Mouse (Mus musculus) brain, embryonic 14.5 days (tissue): ENCODE data around the gene Cep170b. TPM values are rescaled to one million over a fixed set of nuclear protein-coding genes. Genes with fewer than 3 reads are reported as not detected.

ENCODE experiments used
- DNase-seq: peaks from one replicate; pipeline ENCODE4 v3.0.0-alpha.2; 2011; ENCODE audit warnings: low read depth
- CTCF ChIP-seq: fragments of 200-500 bp; IDR thresholded peaks from 2 replicates; pipeline ENCODE4 v1.5.1; 2012; ENCODE audit warnings: inconsistent platforms, mild to moderate bottlenecking, moderate library complexity, borderline replicate concordance; ENCODE audit not compliant: insufficient read depth, insufficient read length; ENCODE audit errors: extremely low read depth
- POLR2A ChIP-seq: fragments of 200-500 bp; IDR thresholded peaks from 2 replicates; pipeline ENCODE4 v1.6.1; 2012; ENCODE audit warnings: mild to moderate bottlenecking, inconsistent platforms, borderline replicate concordance; ENCODE audit not compliant: poor library complexity, insufficient read depth, insufficient read length, severe bottlenecking; ENCODE audit errors: extremely low read depth
- polyA plus RNA-seq: library from polyadenylated mRNA; depleted of rRNA; stranded (reverse); fragments of >200 nt; gene quantifications from 2 replicates; pipeline ENCODE4 v1.2.3, GENCODE M21; 2012

Cep170b gene
- polyA plus RNA-seq, 1 experiment = 82.9 TPM

DNA sequence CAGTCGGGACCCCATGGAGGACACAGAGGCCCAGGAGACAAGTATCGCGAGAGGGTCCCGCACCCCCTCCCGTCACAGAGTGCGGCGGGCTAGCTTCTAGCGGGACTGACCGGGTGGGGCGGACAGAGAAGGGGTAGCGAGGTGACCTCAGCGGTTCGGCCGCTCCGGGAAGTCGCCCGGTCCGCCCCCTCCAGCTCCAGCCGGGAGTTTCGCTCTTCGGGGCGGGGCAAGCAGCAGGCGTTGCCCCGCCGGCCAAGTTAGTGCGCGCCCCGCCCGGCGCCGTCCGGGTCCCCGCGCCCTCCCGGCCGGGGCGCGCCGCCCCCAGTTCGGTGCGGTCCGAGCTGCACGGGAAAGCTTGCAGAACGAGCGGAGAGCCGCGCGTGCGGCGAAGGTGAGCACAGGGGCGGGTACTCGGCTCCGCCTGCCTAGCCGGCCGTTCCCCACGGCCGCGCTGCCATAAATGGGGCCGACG lies 41.7 kb upstream of the Cep170b start, which contains the start of gene Zbtb42:
Gene Zbtb42 (plus strand): TSS at position 274 of the 472 bp plus-strand sequence.
- peak; percentile 65 for DNase-seq

DNA sequence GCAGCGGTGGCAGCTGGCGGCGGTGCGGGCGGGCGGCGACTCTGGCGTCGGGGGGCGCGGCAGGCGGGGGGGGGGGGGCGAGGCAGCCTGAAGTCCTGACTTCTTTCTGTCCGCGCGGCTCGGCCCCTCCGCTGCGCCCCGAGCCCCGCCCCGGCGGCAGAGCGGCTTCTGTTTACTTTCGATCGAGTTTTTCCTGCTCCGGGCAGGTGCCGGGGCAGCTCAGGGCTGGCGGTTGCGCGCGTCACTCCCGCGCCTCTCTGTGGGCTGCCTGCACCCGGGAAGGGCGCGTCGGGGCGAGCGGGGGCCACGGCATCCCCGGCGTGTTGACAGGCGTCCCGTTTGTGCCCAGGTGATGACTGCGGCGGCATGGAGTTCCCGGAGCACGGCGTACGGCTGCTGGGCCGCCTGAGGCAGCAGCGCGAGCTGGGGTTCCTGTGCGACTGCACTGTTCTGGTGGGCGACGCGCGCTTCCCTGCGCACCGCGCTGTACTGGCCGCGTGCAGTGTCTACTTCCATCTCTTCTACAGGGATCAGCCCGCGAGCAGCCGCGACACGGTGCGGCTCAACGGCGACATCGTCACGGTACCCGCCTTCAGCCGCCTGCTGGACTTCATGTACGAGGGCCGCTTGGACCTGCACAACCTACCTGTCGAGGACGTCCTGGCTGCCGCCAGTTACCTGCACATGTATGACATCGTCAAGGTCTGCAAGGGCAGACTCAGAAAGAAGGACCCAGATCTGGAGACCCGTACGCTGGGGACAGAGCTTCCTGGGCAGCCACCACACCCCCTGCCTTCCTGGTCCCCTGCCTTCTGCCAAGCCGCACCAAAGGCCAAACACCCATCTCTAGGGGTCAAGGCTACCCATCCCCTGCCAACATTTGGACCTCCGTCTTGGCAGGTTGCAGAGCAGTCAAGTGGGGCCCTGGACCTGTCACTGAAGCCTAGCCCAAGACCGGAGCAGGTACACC lies 40.9 kb upstream of the Cep170b start:
- TF ChIP-seq CTCF (no peak), POLR2A (no peak)
- peak; percentile 53 for DNase-seq

More for the DNA sequence above, 41.7 kb upstream of the Cep170b start, which contains the start of gene Zbtb42:
- no peak for TF ChIP-seq POLR2A
- no peak for TF ChIP-seq CTCF

DNA sequence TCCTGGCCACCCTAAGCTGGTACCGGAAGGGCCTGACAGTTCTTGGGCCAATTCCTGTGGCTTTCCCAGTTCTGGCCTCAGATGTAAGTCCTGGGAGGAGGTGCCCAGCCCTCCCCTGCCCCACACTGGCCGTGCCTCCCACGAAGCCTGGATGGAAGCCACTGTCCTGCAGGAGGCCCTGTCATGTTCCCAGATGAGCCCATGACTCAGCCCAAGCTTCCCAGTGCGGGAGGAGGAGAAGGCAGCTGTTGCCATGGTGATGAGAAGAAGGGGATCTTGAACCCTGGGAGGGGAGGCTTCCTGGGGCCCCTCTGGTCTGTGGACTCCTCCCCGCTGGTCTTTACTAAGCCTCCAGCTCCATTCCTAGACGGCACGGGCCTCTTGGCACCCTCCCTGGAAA lies 36.9 kb upstream of the Cep170b start:
- no peak for DNase-seq
- TF ChIP-seq CTCF (no peak), POLR2A (no peak)

DNA sequence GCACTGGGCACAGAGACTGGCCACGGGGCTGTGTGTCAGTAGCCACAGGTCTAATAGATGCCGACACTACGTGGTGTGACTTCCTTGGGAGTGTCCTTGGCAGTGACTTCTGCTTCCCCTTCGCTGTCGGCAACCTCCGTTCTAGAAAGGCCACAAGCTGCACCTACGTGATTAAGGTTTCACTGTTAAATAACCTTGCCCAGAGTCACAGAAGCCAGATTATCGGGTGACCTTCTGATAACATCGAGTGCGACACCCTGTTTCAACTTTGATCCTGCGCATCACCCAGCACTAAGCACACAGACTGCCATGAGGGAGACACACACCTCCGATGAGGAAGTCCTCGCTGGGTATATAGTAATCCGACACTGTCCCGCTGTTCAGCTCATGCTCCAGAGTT lies 31.8 kb upstream of the Cep170b start:
- TF ChIP-seq POLR2A (no peak), CTCF (no peak)
- DNase-seq = no peak

DNA sequence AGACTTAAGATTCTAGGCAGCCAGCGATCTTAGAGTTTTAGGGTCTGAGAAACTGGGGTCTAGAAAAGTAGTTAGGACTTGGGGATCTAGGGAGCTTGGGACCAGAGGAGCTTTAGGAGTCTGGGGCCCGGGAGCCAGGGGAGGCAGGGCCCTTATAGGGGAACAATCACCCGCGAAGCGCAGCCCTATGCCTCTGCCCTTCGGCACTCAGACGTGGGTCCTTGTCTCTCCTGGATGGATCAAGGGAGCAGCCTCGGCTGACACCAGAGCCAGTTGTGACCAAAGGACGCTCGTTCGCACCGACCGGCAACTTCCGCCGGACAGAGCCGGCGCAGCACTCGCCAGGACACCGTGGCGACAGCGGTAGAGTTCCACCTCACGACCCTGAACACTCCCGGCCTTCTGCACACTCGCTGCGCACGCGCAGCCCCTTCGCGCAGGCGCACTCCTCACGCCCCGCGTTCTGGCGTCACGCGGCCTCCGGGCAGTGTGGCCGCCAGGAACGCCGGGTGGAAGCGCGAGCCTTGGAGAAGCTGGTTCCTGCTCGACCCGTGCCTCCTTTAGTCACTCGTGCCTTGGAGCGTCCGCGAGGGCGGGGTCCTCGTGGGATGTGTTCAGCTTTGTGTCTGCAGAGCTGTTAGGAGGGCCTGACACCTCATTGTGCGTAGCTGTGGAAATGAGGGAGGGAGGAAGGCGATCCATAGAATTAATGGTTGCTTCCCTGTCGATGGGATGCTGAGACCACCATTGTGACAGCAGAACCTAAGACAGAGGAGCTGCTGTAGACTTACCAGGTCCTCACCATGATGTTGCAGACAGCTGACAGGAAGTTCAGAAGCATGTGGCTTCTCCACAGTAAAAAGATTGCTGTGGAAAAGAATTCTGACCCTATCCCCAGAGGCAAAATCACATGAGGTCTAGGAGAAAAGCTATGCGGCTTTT lies 26.8 kb upstream of the Cep170b start:
- peak; percentile 97 for DNase-seq
- no peak for TF ChIP-seq CTCF
- TF ChIP-seq POLR2A = peak; percentile 90

DNA sequence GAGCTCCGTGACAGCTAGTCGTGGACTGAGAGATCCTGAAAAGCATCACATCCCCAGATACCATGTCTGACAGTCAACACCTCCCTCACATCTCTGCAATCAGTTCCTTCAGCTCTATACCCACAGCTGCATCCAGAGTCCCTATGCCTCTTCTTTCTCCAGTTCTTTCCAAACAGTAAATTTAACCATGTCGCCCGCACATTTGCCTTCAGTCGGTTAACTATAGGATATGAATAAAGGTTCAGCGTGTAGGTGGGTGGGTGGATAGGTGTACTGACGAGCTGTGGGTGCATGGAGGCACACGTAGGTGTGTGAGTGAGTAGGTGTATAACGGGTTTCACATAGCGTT lies 26.2 kb upstream of the Cep170b start:
- TF ChIP-seq POLR2A (no peak), CTCF (no peak)
- no peak for DNase-seq

DNA sequence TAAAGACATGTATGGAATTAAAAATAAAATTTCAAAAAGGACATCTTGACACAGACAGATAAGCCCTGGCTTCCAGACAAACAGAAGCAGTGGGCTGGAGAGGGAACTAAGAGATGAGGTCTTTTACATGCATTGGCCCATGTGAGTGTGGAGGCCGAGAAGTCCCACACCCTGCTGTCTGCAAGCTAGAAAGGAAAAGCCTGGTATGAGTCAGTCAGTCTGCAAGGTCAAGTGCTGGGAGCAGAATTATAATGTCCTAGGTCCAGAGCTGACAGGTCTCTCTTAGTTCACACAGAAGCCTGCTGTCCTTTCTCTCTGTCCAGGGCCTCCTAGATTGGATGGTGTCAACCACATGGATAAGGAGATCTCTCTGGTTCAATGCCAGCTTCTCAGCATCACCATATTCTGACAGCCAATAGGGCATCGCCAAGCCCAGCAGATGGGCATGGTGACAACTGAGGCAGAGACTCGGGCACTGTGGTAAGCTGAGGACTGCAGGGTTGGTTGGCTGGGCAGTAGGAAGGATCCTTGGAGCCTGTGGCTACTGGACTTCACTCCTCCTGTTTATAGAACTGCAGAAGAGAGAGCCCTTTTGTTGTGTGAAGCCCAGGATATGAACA lies 23.3 kb upstream of the Cep170b start:
- DNase-seq = no peak

DNA sequence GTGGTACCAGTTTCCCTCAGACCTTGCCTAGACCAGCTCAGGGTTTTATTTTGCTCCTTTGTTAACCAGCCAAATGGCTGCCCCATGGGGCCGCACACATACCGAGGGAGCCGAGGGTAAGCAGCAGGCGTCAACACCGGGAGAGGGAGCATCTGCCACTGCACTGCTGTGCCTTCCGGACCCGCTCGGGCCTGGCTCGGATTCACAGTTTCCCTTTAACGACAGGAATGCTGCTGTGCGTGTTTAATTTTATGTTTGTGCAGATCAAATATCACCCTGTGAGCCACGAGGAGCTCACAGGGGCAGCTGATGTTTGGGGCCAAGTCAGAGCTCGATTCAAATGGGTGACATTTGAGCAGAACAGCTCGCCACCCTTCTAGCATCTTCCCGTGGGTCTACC lies 19.7 kb upstream of the Cep170b start:
- TF ChIP-seq POLR2A = no peak
- DNase-seq = peak; percentile 46

More for the DNA sequence above, 23.3 kb upstream of the Cep170b start:
- no peak for TF ChIP-seq CTCF
- TF ChIP-seq POLR2A = no peak

DNA sequence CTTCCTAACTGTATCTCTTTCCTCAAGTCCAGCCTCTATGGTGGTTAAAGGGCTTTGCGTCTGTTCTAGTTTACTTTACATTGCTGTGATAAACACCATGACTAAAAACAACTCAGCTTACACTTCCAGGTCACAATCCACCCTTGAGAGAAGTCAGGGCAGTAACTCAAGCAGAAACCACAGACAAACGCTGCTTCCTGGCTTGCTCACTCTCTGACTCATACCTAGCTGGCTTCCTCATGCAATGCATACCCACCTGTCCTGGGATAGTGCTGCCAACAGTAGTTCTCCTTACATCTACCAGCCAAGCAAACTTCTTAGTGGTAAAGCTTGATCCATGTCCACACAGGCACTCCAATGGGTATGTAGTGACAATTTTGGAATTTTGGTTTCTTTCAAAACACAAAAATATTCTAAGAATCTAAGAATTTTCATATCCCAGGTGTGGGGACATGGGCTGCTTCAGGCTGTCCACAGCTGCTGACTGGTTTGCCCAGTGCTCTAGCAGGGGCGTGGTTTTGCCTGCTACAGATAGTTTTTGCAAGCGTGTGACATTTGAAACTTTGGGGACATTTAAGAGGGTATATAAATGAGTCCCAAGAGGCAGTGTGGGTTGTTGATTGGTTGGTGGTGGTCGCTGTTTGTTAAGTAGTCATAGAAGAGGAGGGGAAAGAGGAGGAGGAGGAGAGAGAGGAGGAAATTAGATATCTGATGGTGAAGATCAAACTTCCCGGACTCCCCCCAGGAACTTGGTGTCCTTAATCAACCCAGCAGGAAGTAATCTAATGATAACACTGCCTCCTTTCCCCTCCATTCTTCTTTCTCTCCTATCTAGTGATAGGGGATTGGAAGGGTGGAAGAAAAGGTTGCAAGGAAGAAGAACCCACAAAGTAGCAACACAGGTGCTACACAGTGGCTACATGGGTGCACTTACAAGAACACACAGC lies 17.6 kb upstream of the Cep170b start:
- no peak for DNase-seq
- TF ChIP-seq CTCF (no peak), POLR2A (no peak)
